Mouse (Mus musculus): ENCODE measurements at regions not wholly inside any gene's neighbourhood (a gene's known extent, or its start where the extent isn't known, plus 50 kb on each side); places are given as distances from the start of the nearest gene placed in this dataset.

DNA sequence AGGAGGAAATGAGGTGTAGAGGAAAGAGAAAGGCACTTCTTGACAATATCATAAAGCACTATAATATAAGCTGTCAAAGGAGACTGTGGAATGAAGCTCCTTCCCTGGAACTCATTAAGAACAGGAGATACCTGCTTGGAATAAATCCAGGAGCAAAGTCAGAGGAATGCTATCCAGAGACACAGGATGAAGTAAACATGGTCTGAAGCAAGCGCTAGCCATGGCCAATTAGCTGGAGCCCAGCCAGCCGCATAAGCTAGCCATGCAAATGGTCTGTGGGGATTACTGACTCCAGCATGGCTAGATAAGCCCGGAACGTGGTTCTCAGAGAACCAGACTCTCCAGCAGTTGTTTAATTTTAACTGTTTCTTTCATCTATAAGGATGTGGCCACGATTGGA, 54.9 kb upstream of the Gpc3 start:
- DNase-seq (ENCODE audit: low read depth, low spot score): no peak

- DNase-seq (ENCODE audit: low read depth, low spot score): no peak
These were observed 65.3 kb upstream of the Gpc3 start for GRCm38 (mm10) chrX:52679045-52679444.

GRCm38 (mm10) chrX:52694392-52694791, 80.6 kb upstream of the Gpc3 start:
- peak; percentile 0 for DNase-seq (ENCODE audit: low read depth, low spot score)

DNA sequence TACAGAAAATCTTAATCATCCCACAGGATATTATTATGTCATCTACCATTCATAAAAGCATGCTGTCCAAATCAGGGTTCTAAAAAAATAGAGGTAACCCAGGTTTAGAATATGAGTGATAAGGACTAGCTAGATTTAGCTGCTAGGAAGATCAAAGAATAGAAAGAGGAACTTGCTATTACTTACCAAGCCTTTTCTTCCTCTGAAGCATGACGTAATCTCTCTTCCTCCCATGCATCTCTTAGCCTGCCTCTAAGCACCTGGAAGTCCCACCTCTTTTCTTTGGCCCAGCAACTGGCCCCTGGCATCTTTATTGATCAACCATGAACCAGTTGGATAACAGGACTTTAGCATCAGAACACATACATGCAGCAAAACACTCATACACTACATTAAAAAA, 85.9 kb upstream of the Gpc3 start:
- DNase-seq (ENCODE audit: low read depth, low spot score): no peak

DNA sequence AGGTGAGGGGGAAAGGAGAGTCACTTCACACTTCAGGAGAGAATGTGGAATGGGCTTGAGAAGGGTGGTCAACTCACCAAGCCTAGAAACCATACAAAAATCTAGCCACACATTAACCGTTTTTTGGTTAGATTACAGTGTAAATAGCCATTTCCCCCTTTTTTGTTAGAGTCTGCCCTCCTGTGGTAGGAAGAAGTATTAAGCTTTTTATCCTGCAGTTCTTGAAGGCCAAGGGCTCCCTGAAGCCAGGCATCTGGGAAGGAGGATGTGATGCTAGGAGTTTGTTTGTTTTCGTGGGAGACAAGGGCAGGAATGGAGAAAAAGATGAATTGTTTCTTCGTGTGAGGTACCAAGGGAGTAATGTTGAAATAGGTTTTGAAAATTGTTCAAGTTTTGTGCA, 73.5 kb upstream of the Ccdc160 start:
- DNase-seq (ENCODE audit: low read depth, low spot score): no peak

- no peak for DNase-seq (ENCODE audit: low read depth, low spot score)
These were observed 52.9 kb upstream of the Ccdc160 start for GRCm38 (mm10) chrX:52738116-52738515.

Measured in skeletal muscle tissue, adult 2 months (tissue).